Mouse (Mus musculus) adrenal gland, postnatal 14 days (tissue): ENCODE data around the gene Vmn1r198. TPM values are rescaled to one million over a fixed set of nuclear protein-coding genes. Genes with fewer than 3 reads are reported as not detected.
"Not testable (repeated sequence)": the region's sequence is repeated elsewhere in the genome, so short reads cannot be mapped to it uniquely, and the experiment has no call there.

Source experiments
- DNase-seq: peaks from one replicate; pipeline ENCODE4 v3.0.0; 2021; ENCODE audit warnings: mixed read lengths
- long read RNA-seq, 2 experiments: library from polyadenylated mRNA; stranded (forward); transcript quantifications; one replicate each; pipeline ENCODE4 v2.0.0; 2021
- total RNA-seq: library from RNA; stranded (reverse); gene quantifications from 2 replicates; pipeline ENCODE4 v1.2.3, GENCODE M21; 2021

The Vmn1r198 gene
- not detected in 2 replicates for total RNA-seq
- long read RNA-seq, experiment 1: 0 reads
- long read RNA-seq, experiment 2: 0 reads

- DNase-seq: no peak
Measured at GRCm38 (mm10) chr13:22350064-22350463, at the start of gene Vmn1r198. Vmn1r198 (plus strand) TSS chr13:22350364.

GRCm38 (mm10) chr13:22308075-22308474, 42.1 kb upstream of the Vmn1r198 start:
- DNase-seq: not testable (repeated sequence)

- no peak for DNase-seq
Measured at GRCm38 (mm10) chr13:22315361-22315760, 34.8 kb upstream of the Vmn1r198 start.

- no peak for DNase-seq
Measured at GRCm38 (mm10) chr13:22317366-22317765, 32.8 kb upstream of the Vmn1r198 start.

GRCm38 (mm10) chr13:22320091-22320490, 30.1 kb upstream of the Vmn1r198 start:
- no peak for DNase-seq

GRCm38 (mm10) chr13:22324289-22324688, 25.9 kb upstream of the Vmn1r198 start, which contains the start of gene Vmn1r197:
Vmn1r197 (plus strand) TSS chr13:22324589.
- DNase-seq: no peak

- no peak for DNase-seq
Measured at GRCm38 (mm10) chr13:22333269-22333668, 16.9 kb upstream of the Vmn1r198 start.

- DNase-seq: no peak
Measured at GRCm38 (mm10) chr13:22335565-22335964, 14.6 kb upstream of the Vmn1r198 start.

- no peak for DNase-seq
Measured at GRCm38 (mm10) chr13:22350813-22351212, 649 bp downstream of the Vmn1r198 start.

- no peak for DNase-seq
Measured at GRCm38 (mm10) chr13:22379518-22379917, 29.4 kb downstream of the Vmn1r198 start, which contains the start of gene Vmn1r199. Vmn1r199 (plus strand) TSS chr13:22379818.

GRCm38 (mm10) chr13:22381128-22381527, 31.0 kb downstream of the Vmn1r198 start:
- not testable (repeated sequence) for DNase-seq

GRCm38 (mm10) chr13:22383401-22383800, 33.2 kb downstream of the Vmn1r198 start:
- DNase-seq: no peak

- no peak for DNase-seq
Measured at GRCm38 (mm10) chr13:22387050-22387449, 36.9 kb downstream of the Vmn1r198 start.

- no peak for DNase-seq
Measured at GRCm38 (mm10) chr13:22390073-22390472, 39.9 kb downstream of the Vmn1r198 start, which contains the start of gene Vmn1r200. Vmn1r200 (plus strand) TSS chr13:22390373.

- no peak for DNase-seq
Measured at GRCm38 (mm10) chr13:22402978-22403377, 52.8 kb downstream of the Vmn1r198 start.

Other genes starting within 250 kb of the Vmn1r198 start
- gene Vmn1r189, start 244.5 kb upstream of the Vmn1r198 start, total RNA-seq: not detected in 2 replicates
- not detected in 2 replicates for gene Vmn1r191, start 166.4 kb upstream of the Vmn1r198 start, total RNA-seq
- gene Vmn1r192, start 159.2 kb upstream of the Vmn1r198 start, total RNA-seq: not detected in 2 replicates
- not detected in 2 replicates for gene Vmn1r193, start 127.2 kb upstream of the Vmn1r198 start, total RNA-seq
- gene Vmn1r194, start 106.1 kb upstream of the Vmn1r198 start, total RNA-seq: not detected in 2 replicates
- not detected in 2 replicates for gene Vmn1r195, start 79.8 kb upstream of the Vmn1r198 start, total RNA-seq
- gene Vmn1r196, start 60.4 kb upstream of the Vmn1r198 start, total RNA-seq: not detected in 2 replicates
- gene Vmn1r197, start 25.8 kb upstream of the Vmn1r198 start, total RNA-seq: not detected in 2 replicates
- gene Vmn1r199, start 29.5 kb downstream of the Vmn1r198 start, total RNA-seq: not detected in 2 replicates
- gene Vmn1r200, start 40.0 kb downstream of the Vmn1r198 start, total RNA-seq: not detected in 2 replicates
- gene Vmn1r201, start 121.6 kb downstream of the Vmn1r198 start, total RNA-seq: not detected in 2 replicates
- not detected in 2 replicates for gene Vmn1r202, start 155.0 kb downstream of the Vmn1r198 start, total RNA-seq
- not detected in 2 replicates for gene Vmn1r203, start 167.8 kb downstream of the Vmn1r198 start, total RNA-seq
- gene Vmn1r204, start 202.8 kb downstream of the Vmn1r198 start, total RNA-seq: not detected in 2 replicates
- not detected in 2 replicates for gene Vmn1r205, start 242.6 kb downstream of the Vmn1r198 start, total RNA-seq